Mouse (Mus musculus) cerebellum, postnatal 4 days (tissue): Measurements from ENCODE around the gene Higd1a.
A peak's percentile ranks its signal among the peaks of the same experiment; 100 is the strongest.

Source experiments
- DNase-seq, 2 experiments: peaks; one replicate each; pipeline ENCODE4 v3.0.0; 2022; ENCODE audit warnings: low spot score in 2 of 2, mixed read lengths in 1 of 2

Gene Higd1a

DNA sequence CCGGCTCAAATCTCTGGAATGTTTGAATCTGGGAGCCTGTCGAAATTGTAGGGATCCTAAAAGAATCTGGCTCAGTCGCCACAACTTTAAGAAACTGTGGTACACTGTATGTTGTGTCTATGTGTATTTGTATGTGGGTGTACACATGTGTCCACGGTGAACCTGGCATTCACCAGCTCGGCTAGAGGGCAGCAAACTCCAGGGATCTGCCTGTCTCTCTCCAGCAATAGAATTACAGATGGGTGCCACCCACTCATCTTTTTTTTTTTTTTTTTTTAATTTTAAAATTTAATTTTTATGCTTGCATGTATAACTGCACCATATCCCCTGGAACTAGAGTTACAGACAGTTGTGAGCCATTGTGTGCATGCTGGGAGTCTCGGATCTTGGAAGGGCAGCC, 23.1 kb upstream of the Higd1a start:
- DNase-seq: no peak

DNA sequence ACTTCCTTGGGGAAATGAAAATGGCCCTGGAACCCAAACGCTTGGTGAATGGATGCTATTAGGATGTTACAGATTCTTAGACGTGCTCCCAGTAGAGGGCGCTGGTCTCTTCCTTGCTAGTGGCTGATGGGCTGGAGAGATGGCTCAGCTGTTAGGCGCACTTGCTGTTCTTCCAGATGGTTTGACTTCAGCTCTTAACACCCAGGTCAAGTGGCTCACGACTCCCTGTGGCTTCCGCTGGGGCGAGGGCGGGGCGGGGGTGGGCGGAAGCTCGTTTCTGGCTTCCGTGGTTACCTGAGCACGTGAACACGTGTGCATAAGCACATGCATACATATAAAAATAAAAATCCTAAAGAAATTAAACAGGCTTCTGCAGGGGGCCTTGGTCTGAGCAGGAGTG, 22.7 kb upstream of the Higd1a start:
- peak in 1 of 2 experiments; percentile 70 for DNase-seq

DNA sequence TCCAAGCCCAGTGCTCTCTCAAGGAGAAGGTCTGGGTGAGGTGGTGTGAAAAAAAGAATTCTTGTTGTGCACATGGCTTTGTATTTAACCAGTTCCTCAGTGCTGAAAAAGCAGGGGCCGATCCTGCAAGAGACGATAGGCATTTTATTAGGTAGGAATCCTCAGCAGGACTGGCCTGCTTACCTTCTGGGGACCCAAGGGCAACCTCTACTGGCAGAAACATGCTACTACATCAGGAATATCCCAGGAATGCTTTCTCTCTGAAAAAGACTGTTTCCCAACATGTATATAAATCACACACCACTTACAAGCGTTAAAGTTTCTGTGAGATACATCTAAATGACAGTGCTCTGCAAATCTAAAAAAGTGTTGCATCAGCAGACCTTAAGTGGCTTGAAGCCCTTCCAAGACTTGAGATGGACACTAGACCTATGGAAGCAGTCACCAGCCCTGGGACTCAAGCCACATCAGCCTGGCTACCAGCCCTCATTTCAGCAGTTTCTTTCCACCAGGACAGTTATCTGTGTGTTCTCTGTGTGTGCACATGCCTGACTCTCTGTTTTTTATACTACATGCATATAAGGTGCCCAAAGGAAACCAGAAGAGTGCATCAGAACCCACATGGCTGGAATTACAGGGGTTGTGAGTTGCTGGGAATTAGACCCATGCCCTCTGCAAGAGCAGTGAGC, 19.0 kb upstream of the Higd1a start:
- peak in 1 of 2 experiments; percentile 64 for DNase-seq

DNA sequence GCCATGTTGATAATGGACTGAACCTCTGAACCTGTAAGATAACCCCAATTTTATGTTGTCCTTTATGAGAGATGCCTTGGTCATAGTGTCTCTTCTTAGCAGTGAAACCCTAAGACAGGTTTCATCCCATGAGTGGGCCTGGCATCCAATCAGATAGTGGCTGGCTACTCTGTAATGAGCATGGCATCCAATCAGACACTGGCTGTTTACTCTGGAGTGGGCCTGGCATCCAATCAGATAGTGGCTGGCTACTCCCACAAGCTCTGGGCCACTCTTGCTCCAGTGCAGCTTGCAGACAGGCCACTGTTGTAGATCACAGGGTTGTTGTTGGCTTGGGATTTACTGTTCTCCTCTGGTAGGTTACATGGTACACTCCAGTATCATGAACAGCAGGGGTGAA, 15.4 kb upstream of the Higd1a start:
- no peak for DNase-seq

DNA sequence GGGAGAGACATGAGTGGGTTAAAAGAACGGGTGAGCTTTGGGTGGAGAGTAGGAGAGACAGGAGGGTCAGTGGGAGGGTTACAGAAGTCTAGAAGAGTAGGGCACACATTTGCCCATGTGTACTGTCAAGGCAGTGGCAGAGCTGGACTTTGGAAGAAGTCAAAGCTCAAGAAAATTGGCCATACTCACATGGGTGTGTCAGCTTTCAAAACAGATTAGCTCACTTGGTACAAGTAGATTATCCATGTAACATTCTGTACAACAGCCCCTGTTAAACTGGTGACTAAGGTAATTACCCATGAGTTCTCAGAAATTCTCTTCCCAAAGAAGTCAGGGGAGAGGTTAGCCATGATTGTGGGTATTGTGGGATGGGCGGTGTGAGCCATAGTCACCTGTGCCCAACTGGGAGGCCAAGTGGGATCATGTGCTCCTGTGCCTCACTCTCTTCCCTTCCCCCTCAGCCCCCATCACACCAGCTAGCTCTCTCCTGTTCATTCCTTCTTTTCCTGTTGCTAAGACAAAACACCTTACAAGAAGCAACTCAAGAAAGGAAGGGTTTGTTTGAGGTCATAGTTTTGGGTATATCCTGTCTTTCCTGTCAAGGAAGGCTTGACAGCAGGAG, 14.0 kb upstream of the Higd1a start:
- no peak for DNase-seq

DNA sequence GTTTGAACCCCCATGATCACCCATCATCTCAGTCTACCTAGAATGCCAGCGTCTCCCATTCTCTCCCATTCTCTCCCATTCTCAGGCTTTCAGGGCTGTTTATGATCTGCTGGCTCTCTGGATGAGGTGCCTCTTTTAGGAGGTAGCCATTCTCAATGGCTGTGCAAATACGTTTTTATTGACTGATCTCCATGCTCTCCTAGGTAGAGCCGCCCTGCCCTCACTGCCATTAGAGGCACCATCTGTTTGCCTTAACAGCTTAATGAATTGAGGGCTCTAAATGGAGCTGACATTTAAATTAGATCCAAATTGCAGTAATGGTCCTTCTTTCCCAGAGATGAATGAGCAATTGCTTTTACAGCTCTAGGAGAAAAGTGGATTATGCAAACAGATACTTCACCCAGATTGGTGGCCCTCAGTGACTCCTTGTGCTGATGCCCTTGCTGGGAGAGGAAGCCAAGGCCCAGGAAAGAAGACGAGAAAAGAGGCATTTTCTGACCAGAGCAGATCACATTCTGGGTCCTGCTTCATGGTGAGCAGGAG, 11.9 kb upstream of the Higd1a start:
- no peak for DNase-seq

DNA sequence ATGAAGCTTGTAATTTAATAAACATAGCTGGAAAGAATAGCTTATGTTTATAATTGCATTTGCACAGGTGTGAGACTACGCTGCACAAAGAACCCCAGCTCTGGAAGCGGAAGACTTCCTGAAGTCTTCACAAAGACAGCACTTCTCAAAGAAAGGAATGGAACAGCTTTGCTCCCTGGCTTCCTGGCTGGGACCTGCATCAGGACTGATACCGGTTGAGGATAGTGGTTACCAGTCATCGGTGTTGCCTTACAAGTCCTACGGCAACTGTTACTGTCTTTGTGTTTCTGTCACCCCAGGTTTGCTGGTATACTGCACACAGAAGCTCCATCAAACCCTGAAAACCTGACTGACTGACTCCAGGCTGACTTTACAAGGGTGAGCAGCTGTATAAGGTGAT, 11.3 kb upstream of the Higd1a start:
- no peak for DNase-seq

DNA sequence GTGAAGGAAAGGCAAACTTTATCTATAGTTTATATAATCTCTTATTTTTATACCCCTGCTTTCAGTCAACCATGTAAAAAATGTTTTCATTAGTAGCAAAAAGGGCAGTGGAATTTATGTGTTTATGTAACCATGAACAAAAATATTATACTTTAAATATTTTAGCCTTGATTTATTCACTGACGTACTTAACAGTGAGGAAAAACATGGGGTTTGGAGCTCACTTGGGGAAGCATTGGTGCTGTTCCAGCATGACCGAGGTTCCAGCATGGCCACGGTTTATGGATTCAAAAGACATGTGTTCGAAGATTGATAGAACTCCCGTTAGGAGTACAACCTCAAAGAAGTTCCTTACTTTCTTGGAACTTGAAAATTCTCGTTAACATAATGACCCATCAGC, 10.1 kb upstream of the Higd1a start:
- DNase-seq: no peak

DNA sequence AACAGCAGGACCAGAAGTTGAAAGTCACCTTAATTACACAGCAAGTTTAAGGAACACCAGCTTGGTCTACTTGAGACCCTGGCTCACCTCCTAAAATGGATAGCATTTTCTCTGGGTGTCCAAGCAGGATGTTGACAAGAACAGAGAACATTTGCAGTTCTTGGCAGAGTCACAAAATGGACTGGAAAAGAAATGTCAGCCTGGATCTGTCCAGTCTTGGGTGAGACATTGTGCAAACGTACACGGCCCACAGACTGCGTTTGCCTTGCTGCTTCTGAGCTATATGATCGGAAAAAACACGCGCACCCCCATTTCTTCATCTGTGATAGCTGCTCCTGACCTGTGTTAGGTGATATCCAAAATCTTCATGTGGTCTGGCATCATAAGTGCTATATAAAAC, 9.5 kb upstream of the Higd1a start:
- no peak for DNase-seq

DNA sequence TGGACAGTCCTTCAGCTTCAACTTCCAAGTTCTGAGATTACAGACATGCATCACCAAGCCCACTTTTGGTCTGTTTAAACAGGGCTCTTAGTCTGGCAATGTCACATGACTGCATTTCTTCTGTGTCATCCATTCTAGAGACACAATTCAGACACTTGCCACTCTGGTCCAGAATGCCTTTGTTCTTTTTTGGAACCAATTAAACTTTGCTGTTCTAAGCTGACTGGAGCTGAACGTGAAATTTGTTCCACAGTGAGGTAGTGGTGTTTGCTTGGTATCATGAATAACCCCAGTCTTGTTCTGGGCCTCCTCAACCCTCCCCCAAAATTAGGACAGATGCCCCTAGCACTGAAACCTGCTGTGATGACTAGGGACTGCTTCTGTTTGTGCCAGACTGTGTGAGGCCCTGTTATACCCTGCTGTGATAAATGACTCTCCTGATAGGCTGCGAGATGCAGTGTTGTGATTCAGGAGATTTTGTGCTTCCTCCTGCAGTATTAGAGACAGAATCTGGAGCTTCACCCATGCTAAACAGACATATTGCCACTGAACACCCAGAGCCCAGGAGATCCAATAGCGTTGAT, 7.4 kb upstream of the Higd1a start:
- DNase-seq: no peak

DNA sequence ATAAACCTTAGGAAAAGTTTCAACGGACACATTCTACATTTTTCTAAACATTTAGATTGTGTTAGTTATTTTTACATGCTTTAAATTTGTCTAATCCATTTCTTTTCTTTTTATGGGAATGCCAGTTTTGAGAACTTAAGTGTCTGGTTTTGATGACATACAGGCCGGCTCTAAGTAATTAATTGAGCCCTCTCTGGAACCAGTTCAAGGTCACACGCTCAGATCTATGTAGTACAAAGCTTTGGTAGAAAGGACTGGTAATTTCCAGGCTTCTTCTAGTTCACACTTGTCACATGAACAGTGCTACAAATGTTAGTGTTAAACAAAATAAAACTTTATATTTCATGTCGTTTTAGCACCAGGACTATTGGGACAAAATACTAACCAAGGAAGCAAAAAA, 6.7 kb upstream of the Higd1a start:
- DNase-seq: no peak

DNA sequence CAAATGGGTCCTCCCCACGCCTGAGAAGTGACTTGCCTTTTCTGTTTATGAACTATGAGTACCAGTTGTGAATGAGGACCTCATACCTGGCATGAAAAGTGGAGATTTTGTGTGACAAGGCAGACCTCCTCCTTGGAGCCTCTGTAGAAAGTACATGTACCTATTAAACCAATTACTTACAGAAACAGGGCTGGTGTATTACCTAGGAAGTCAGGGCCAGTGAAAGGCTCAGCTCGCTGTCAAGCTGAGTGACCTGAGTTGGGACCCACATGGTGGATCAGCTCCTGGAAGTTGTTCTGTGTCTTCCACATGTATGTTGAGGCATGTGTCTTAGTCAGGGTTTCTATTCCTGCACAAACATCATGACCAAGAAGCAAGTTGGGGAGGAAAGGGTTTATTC, 2.8 kb upstream of the Higd1a start:
- no peak for DNase-seq

DNA sequence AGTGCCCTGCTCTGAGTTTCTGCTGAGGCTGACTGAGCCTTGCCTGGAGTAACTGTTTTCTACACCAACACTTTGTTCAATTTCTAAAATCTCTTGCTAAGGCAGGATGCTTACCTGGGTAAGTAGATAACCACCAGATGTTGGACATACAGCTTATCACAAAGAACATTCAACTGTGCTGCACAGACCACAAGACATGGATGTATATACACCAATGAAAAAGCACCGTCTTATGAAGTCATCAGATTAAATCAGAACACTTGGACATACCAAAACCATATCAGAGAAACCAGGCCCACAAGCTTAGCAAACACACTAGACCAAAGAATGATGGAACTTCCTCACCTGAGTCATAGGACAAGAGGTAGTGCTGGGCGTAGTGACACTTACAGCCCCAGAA, 1.2 kb upstream of the Higd1a start:
- no peak for DNase-seq

DNA sequence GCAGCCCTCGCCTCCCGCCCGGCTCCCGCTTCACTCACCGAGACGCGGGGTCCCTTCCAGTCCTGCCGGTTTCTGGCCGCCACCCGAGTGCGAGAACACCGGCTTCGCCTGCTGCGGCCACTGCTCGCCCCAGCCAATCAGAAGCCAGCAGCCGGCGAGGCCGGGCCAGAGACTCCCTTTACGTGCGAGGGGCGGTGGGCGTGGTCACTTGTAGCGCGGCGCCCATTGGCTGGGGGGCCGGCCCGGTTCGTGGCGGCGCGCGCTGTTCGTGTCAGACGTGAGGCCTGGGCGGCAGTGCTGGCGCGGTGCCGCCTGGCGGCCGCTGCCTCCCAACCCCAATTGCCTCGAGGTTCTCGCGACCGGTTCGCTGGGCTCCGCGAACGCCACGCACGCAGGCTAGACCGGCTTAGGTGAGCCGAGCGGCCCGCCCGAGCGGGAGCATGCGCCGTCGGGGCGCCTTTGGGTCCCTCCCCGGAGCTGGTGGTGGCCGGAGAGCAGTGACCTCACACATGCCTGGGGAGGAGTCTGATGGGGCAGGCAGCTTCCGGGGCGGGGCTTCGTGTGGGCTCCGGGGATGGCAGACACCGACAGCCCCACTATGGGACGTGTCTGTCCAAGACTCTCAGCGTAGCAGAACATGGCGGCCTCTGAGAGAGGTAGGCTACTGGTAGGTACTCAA, 549 bp downstream of the Higd1a start:
- peak; percentile 94 to 98 for DNase-seq

DNA sequence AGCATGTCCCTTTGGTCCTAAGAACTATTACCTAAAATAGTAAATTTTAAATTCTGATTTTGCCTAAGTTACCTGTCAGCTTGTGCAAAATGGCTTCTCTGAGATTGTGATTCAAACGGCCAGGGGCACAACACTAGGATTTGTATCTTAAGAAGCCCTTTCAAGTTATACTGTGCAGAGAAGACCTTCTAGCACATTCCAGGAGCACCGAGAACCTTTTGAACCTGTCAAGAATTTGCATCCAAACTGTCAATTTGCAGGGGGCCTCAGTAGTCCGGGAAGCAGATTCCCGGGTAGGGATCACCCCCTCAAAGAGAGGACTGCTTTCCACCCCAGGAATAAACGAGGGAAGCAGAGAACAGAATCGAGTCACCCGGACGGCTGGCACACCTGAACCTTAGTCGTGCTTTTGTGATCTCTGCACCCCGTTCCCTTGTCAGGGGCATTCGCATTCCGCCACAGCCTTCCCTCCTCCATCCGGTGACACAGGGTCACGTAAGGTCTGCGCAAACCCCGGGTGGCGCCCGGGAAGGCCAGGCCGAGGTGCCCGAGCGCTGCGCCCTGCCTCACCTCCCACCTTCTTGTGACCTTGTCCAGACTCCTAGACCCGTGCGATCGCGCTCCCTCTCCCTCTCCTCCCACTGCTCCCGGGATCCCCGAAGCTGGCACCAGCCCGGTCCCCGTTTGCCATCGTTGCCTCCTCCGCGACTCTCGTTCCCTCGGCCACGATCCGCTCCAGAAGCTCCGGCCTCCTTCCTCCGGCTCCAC, 1.3 kb downstream of the Higd1a start:
- no peak for DNase-seq

DNA sequence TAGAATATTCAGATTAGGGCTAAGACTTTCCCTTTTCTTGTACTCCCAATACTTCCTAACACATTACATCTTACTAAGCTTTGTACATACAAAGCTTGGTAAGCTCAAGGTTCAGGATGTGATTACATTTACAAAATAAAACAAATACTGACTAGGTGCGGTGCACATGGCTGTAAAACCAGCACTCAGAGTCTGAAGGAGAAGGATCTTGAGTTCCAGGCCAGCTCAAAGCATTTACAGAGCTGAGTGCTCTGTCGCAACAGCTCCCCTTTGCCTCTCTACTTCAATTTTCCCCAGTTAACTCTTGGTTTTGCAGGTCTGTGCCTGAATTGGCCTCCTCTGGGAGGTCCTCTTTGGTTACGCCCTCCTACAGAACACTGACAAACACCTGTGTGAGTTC, 3.9 kb downstream of the Higd1a start:
- DNase-seq: no peak

DNA sequence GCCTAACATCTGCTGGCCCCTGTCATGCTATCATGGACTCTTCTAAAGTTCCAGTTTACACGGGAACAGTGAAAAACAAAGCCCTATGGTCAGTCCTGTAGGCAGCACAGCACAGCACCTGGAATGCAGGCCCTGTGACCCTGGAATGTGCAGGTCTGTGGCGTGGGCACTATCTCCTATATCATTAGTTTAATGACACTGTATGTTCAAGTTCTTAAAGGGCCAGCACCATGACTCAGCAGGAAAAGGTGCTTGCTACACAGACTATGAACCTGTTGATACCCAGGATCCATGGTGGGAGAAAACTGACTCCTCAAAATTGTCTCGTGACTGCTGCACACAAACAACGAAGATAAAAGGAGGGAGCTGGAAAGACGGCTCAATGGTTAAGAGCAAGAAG, 10.3 kb downstream of the Higd1a start:
- no peak for DNase-seq

DNA sequence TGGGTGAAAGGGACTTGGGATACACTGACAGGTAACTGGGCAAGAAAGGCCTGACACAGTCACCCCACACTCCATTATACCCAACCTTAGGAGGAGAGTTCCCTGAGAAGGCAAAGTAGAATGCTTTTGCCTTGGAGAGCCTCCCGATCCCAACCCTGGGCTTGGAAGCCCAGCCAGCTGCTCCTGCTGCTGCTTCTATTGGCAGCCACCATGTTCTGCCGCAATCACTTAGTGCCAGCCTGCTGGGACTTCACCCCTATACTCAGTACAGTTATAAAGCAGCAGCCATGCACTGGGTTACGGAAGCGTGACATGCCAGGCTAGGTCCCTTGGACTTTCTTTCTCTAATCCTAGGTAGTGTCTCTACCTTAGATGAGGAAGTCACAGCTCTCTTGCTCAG, 11.0 kb downstream of the Higd1a start:
- DNase-seq: no peak

DNA sequence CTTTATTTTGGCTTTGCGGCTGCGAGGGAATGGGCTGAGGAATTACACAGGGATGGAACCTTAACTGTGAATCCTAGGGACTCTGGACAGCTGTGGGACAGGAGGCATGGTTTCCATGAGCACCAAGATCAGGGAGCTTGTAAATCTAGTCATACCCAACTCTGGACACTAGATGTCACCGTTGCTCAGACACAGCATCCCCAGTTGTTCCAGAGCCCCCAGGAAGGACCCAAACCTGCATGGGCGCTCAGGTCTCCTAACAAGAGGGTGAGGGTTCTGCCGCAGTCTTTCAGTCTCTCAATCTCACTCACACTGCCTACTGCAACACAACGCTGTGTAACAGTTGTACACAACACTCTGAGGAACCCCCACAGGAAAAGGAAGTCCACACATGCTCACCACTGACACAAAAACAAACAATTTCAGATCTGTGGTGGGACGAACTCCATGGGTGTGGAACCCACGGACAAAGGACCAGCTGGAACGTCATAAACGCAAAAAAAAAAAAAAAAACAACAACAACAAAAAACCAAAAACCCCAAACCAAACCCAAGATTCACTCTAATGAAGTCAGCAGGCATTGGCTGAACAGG, 11.5 kb downstream of the Higd1a start:
- no peak for DNase-seq

DNA sequence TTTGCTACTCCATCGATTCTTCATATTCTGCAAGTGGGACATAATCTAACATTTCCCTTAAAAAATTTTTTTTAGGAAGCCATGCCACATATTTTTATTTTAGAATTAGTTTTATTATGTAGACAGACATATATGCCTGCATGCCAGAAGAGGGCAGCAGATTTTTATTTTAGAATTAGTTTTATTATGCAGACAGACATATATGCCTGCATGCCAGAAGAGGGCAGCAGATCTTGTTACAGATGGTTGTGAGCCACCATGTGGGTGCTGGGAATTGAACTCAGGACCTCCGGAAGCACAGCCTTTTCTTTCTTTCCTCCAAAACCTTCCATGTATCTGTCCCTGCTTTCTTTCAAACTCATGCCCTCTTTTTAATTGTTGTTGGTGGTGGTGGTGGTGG, 15.2 kb downstream of the Higd1a start:
- no peak for DNase-seq

DNA sequence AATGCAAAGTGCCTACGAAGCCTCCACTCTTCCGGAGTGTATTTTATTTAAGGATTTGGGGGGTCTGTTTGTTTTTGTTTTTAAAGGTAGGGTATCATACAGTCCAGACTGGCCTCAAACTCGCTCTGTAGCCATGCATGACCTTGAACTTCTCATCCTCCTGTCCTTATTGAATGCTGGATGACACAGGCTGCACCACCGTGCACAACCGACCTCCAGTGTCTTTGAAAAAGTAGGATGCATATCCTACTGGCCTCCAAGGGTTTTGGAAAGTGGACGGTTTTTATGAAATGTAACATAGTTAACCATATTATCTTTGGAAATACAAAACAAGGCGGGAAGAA, 18.6 kb downstream of the Higd1a start:
- no peak for DNase-seq
